Mouse (Mus musculus) cerebellum, postnatal 4 days (tissue): Measurements from ENCODE around the gene Larp4.
A peak's percentile ranks its signal among the peaks of the same experiment; 100 is the strongest.

ENCODE experiments used
- DNase-seq, 2 experiments: peaks; one replicate each; pipeline ENCODE4 v3.0.0; 2022; ENCODE audit warnings: low spot score in 2 of 2, mixed read lengths in 1 of 2

Gene Larp4

GRCm38 (mm10) chr15:100004677-100005273 lies 34.9 kb downstream of the Larp4 start:
- DNase-seq: no peak

DNA sequence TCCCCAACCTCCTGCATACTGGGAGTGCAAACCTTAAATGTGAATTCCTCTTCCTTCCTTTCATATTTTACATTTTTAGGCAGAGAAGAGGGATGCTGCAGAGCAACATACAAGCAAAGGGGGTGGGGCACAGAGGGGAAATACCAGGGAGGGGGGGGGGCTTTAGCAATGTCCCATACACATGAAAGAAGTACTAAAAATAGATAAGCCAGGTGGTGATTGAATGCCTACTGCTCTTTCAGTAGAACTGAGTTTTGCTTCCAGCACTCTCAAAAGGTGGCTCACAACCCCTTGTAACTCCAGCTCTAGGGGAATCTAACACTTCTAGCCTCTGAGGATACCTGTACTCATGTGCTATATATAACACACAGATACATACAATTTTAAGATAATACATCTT lies 36.3 kb downstream of the Larp4 start:
- DNase-seq: no peak

- DNase-seq: no peak
These were observed 48.5 kb downstream of the Larp4 start for GRCm38 (mm10) chr15:100018280-100018899.

DNA sequence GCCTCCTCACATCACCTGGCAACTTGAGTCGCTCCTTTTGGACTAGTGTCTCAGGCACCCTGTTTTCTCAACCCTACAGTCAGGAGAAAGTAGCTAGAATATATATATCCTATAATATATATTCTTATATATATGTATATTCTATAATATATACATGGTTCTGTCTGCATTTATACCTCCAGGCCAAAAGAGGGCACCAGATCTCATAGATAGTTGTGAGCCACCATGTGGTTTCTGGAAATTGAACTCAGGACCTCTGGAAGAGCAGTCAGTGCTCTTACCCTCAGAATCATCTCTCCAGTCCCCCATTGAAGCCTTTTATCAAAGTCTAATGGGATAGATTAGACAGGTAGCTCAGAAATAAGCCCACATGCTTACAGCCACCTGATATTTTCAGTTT lies 51.3 kb downstream of the Larp4 start:
- DNase-seq: no peak

DNA sequence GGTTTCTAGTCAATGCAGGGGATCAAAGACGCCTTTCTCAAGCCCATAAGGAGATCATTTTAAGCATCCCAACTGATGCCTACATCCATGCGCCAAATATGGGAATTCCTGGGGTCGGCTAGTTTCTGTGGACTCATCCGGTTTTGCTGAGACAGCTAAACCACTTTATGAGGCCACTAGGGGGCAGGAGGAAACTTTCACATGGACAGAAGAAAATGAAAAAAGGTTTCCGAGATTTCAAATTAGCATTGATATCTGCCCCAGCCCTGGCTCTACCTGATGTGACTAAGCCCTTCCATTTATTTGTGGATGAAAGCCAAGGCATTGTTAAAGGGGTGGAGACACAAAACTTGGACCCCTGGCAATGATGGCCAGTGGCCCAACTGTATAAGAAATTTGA lies 53.1 kb downstream of the Larp4 start:
- peak in 1 of 2 experiments; percentile 49 for DNase-seq

DNA sequence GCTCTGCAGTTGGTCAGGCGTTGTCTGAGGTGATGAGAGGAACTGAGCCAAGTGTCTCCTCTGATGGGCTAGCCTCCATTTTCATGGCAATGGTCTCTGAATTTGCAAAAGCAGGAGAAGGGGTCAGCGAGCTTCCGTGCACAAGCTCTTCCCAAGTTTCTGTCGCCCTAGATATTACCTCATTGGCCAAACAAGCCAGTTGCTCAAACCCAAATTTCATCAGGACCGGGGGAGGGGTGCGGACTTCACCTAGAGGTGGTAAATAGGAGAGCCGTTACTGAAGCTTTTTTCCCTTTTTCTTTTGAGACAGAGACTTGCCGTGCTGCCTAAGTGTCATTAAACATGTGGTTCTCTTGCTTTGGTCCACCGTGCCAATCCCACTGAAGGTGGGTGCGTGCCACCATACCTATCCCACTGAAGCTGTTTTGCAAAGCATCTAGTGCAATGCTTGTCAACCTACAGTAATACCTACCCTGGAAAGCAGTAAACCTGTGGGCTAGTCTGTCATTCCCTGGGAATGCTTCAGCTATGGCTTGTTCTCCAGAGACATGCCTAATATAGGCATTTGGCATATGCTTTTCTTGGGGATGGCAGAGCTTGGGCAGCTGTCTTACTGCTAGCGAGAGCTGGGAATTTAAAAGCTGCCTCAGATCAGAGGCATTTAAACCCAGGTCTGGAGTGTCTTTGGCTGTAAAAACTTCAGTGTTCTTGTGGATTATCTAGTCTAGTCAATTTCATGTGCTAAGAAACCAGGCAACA lies 55.4 kb downstream of the Larp4 start:
- no peak for DNase-seq

DNA sequence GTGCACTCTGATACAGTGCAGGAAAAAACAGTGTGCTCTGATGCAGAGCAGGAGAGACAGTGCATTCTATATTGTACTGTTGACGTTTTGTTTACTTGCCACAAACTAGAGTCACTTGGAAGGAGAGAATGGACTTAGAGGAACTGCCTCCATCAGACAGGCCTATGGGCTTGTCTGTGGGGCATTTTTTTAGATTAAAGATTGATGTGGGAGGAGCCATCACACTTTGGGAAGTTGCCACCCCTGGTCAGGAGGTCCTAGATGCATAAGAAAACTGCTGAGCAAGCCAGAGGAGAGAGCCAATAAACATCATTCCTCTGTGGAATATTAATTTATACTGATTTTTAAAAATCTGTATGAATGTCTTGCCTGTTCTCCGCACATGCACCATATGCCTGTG lies 58.3 kb downstream of the Larp4 start:
- no peak for DNase-seq

- DNase-seq: no peak
These were observed 59.6 kb downstream of the Larp4 start for GRCm38 (mm10) chr15:100029497-100029896.

GRCm38 (mm10) chr15:100029900-100030299 lies 60.0 kb downstream of the Larp4 start:
- no peak for DNase-seq

GRCm38 (mm10) chr15:100032546-100032945 lies 62.7 kb downstream of the Larp4 start:
- no peak for DNase-seq

DNA sequence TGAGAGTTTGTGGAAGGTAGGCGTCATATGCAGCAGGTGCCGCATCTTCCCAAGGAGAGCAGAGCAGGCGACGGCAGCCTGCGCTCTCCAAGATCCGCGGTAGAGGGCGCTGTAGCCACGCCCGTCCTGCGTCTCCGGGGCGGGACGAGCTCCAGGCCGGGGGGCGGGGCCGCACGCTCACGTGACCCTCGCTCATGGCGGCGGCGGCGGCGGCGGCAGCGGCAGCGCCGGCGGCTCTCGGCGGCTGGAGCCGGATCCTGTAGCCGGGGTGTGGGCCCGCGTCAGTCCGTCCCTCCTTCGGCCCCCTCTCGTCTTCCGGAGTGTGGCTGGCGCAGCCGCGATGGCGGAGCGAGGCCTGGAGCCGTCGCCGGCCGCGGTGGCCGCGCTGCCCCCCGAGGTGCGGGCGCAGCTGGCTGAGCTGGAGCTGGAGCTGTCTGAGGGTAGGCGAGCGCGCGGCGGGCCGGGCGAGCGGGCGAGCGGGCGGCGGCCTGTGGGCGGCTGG lies 68.7 kb downstream of the Larp4 start, which contains the start of gene Dip2b:
TSS of gene Dip2b (plus strand) at position 195 of the 502 bp plus-strand sequence.
- DNase-seq: peak; percentile 99 to 100

GRCm38 (mm10) chr15:100039001-100039701 lies 69.3 kb downstream of the Larp4 start:
- DNase-seq: peak; percentile 31 to 50

- no peak for DNase-seq
These were observed 70.8 kb downstream of the Larp4 start for GRCm38 (mm10) chr15:100040541-100041266.

DNA sequence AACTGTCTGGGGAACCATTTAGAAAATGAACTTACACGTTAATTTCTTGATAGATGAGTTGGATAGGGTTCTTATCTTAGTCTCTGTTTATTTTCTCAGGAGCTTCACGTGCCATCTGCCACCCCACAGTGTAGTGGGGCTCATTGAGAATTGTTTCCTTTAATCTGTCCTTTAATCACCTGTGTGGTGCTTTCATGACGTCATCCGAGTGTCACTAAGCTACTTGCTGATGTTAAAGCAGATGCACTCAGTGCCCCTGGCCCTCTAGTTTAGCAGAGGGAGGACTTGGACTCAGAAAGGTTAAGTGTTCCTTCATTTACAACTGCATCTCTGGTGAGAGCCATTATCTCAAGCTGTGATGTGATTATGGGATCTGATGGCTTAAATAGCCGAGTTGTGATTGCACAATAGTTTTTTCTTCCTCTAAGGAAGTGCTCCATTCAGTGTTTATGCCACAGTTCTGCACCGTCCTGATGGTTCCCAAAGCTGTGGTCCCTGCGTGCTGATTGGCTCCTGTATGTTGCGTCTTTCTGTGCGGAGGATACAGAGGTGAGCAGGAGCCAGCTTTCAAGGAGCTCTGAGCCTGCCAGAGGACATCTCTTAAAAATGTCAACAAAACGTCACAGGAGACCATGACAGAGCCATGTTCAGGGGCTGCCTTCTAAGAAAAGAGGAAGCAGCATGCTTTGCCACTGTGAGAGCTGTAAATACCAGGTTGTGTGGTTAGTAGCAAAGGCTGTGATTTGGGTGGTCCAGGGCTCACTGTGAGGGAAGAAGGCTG lies 71.6 kb downstream of the Larp4 start:
- no peak for DNase-seq

- DNase-seq: no peak
These were observed 72.2 kb downstream of the Larp4 start for GRCm38 (mm10) chr15:100042048-100042400.

DNA sequence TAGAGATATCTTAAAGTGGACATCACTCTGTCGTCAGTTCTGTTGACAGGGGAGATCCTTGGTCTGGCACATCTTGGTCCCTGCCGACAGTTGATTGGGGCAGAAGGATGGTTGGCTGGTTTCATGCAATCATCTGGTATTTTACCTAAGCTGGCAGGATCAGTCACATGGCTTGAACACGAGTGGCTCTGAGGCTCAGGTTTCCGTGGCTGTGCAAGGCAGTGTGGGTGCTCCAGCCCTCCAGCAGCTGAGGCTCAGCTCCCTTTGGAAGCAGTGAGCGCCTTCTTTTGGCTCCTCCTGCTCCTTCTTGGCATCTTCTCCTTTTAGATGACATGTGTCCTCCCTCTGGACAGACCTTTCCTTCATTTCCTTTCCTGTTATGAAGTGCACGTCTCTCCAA lies 75.7 kb downstream of the Larp4 start:
- no peak for DNase-seq

- no peak for DNase-seq
These were observed 79.7 kb downstream of the Larp4 start for GRCm38 (mm10) chr15:100049496-100050087.

GRCm38 (mm10) chr15:100050940-100051339 lies 81.1 kb downstream of the Larp4 start:
- DNase-seq: no peak

DNA sequence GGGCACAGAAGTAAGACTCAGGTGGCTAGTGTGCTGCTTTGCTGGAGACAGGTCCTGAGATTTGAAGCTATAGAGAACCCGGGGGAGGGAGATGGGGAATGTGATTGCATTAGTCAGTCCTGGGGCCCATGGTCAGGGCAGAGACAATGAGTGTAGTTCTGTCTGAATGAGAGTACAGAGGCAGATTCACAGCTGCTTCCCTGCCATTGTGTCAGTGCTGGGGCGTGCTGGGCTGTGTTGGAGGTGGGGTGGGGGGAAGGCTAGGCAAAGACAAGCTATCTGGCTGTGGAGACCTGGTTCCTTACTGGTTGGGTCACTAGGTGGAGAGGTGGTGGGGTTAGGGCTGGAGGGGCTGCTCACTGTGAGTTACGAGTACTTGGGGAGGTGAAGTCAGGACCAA lies 82.9 kb downstream of the Larp4 start:
- DNase-seq: no peak

DNA sequence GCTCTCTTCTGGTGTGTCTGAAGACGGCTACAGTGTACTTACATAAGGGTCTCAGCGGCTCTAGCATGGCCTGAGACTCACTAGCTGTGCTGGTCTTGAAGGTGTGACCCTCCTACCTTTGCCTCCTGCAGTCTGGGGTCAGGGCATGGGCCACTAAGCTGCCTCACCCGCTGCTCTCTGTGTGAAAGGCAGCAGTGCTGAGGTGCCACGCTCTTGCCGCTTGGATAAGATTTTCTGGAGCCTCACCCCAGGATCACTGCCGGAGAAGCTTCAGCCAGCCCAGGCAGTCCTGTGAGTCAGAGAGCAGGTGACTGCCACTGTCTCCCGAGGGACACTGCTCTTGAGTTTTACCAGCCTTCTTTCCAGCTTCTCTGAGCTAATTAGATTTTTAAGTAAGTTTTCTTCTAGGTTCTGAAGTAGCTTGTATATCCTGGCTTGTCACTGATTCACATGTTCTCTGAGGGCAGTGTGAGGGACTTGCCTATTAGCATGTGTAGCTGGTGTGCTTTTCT lies 86.6 kb downstream of the Larp4 start:
- DNase-seq: no peak
